Mouse (Mus musculus) megakaryocyte, embryonic 14.5 days (primary cell): ENCODE data around the gene Zfhx3. TPM values are rescaled to one million over a fixed set of nuclear protein-coding genes. Genes with fewer than 3 reads are reported as not detected.
"Not testable (repeated sequence)": the region's sequence is repeated elsewhere in the genome, so short reads cannot be mapped to it uniquely, and the experiment has no call there.

Experiments
- H3K27me3 ChIP-seq: replicated peaks from 2 replicates; pipeline ENCODE3; 2012; ENCODE audit warnings: inconsistent platforms
- H3K36me3 ChIP-seq: replicated peaks from 2 replicates; pipeline ENCODE3; 2012; ENCODE audit warnings: low read length, inconsistent platforms, mixed read lengths
- H3K4me1 ChIP-seq: 2 replicates; pipeline ENCODE4 v1.6.1; 2012; ENCODE audit warnings: inconsistent platforms
- H3K4me3 ChIP-seq: replicated peaks from 2 replicates; pipeline ENCODE3; 2012; ENCODE audit warnings: moderate library complexity, mild to moderate bottlenecking, inconsistent platforms
- H3K9me3 ChIP-seq: 2 replicates; pipeline ENCODE4 v1.6.1; 2012; ENCODE audit warnings: inconsistent platforms
- FLI1 ChIP-seq: IDR thresholded peaks from 2 replicates; pipeline ENCODE4 v1.6.1; 2012; ENCODE audit warnings: low read length, inconsistent platforms, mixed read lengths
- GATA1 ChIP-seq: IDR thresholded peaks from 3 replicates; pipeline ENCODE4 v1.6.1; 2012; ENCODE audit warnings: mixed read lengths, low read length, inconsistent platforms, borderline replicate concordance
- polyA plus RNA-seq: library from polyadenylated mRNA; stranded (reverse); fragments of >175 nt; gene quantifications from 2 replicates; pipeline ENCODE4 v1.2.3, GENCODE M21; 2012; ENCODE audit warnings: low replicate concordance; ENCODE audit not compliant: insufficient read depth

Gene Zfhx3
- polyA plus RNA-seq, result 1.1 and 1.2 TPM in 2 replicates

DNA sequence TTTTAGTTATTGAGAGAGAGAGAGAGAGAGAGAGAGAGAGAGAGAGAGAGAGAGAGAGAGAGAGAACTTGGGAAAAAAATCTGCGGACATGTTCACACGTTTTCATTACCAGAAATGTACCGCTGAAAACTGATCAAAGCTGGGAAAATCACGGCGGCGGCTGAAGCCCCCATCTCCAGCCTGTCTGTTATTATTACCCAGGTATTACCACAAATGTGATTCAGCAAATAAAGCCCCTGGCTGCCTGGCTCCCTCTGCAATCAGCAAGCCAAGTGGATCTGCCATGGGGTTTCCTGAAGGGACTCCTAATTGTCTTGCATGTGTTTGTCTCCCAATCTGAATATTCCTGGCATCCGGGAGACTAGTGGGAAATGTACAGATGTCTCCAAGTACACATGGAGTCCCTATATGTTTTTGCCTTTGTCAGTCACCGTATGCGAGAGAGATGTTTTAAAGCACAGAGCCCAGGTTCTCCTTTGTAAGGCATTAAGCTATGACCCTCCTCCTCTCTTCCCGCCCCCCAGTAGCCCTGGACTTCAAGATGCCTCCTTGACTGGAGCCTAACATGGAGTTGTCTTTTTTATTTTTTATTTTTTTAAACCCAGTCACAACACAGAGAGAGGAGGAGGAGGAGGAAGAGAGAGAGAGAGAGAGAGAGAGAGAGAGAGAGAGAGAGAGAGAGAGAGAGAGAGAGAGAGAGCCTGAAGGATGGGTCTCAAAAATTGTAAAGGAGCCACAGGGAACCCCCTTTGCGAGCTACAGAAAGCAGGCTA is at the start of gene Zfhx3:
TSS of gene Zfhx3 (plus strand) at position 723 of the 773 bp plus-strand sequence.
- no peaks in the 10 kb centered on the region for H3K36me3 ChIP-seq
- peaks cover 23% of the 10 kb centered on the region for H3K27me3 ChIP-seq
- H3K4me3 ChIP-seq, result no peak within 1 kb of the TSS
- TF ChIP-seq FLI1, result no peak
- TF ChIP-seq GATA1, result no peak
- 0 out of 2 replicates have a peak, but pooled peaks cover 4% of the 10 kb centered on the region for H3K4me1 ChIP-seq
- no peaks in the 10 kb centered on the region for H3K9me3 ChIP-seq

DNA sequence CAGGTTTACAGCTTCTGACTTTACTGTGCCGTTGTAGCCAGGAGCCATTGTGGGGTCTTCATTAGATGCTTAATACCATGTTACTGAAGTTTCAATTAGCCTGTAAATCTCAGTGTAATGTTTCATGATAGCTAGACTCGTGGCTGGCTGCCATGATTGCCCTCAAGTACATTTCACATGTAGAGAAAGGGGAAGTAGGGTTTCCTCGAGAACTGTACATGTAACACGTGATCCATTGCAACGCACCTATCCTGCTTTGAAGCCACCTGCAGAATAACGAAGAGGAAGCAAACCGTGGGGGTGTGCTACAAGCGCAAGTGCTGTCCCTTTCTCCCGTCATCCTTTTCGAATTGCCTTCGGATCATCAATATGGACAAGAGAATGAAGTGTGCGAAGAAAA is 23.5 kb upstream of the Zfhx3 start:
- no peak for TF ChIP-seq FLI1
- Histone ChIP-seq H3K27me3 (no peaks in the 10 kb centered on the region), H3K9me3 (peaks cover 3% of the 10 kb centered on the region; the same call in 1 of the 2 replicates), H3K36me3 (no peaks in the 10 kb centered on the region), H3K4me1 (no peaks in the 10 kb centered on the region), H3K4me3 (no peak overlapping the region)

DNA sequence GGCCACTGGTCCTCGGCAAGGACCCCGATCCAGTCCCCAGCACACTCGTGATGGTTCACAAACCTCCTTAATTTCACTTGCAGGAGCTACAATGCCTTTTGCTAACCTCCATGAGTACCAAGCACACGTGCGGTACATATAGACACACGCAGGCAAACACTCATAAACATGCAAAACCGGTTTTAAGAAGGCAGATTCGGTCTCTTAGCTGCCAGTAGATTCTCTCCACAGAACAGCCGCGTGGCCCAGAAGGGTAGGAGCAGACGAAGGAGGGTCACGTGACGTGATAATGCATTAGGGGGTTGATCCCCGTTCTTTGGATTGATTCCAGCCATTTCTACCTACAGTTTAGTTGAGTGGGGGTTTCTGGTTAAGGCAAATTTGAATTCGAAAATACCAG is 16.3 kb upstream of the Zfhx3 start:
- H3K36me3 ChIP-seq, result no peaks in the 10 kb centered on the region
- no peak for TF ChIP-seq GATA1
- TF ChIP-seq FLI1, result no peak
- 0 out of 2 replicates have a peak, but pooled peaks cover 3% of the 10 kb centered on the region for H3K9me3 ChIP-seq
- no peaks in the 10 kb centered on the region for H3K27me3 ChIP-seq
- H3K4me1 ChIP-seq, result 0 out of 2 replicates have a peak, but pooled peaks cover 3% of the 10 kb centered on the region
- H3K4me3 ChIP-seq, result no peak overlapping the region

DNA sequence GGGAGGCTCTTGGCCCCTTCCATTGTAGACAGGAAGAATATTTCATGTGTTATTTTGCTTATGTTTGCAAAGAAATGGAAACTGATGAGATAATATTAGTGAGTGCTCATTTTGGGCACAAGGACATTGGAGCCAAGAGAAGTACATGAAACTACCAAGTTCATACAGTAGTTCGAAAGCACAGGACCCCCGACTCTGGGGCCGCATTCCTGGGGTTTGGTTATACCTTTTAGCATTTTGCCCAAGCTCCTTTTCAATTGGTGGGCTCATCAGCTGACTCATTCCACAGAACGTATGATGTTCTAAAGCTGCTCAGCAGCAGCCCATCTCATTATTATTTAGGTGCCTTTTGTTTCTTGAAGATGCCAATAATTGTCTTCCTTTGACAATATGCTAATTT is 5.7 kb upstream of the Zfhx3 start:
- Histone ChIP-seq H3K36me3 (no peaks in the 10 kb centered on the region), H3K4me1 (no peaks in the 10 kb centered on the region), H3K4me3 (no peak overlapping the region), H3K9me3 (0 out of 2 replicates have a peak, but pooled peaks cover 1% of the 10 kb centered on the region), H3K27me3 (no peaks in the 10 kb centered on the region)
- TF ChIP-seq FLI1 (no peak), GATA1 (no peak)

DNA sequence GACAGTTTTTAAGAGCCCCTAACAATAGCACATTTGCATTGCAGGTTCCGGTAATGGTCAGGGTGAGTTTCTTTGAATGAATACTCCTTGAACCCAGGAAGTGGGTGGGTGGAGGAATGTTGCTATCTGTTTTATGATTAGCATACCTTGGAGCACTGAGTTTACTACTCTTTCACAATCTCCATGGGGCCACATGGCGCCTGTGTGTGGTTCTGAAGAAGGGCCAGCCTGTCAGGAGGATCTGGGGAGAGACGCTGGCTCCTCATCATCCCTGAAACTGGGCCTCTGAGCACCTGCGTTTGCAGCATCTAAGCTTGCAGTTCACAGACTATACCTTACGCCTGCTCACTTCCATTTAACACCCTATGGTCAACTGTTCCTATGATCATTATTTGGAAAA is 4.2 kb upstream of the Zfhx3 start:
- H3K27me3 ChIP-seq, H3K9me3 ChIP-seq, H3K4me1 ChIP-seq, H3K36me3 ChIP-seq, H3K4me3 ChIP-seq: not testable (repeated sequence)

DNA sequence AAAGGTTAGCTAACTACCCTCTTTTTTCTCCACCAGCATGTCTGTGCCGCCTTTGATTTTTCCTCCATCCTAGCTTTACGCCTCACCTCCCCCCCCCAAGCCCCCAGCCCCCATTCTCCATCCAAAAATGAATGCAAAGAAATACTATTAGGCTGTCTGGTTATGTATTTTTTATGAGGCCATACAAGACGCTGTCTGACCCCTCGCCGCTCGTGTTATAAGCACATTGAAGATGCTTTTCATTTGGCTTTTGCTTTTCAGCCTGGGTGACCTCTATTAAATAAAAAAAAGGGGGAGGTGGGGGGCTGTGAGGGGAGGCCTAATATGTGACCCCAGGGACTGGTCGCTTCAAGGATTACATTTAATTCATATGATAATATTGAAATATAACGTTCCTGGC is 2.3 kb upstream of the Zfhx3 start:
- peaks cover 19% of the 10 kb centered on the region for H3K27me3 ChIP-seq
- H3K36me3 ChIP-seq, result no peaks in the 10 kb centered on the region
- no peaks in the 10 kb centered on the region for H3K9me3 ChIP-seq
- TF ChIP-seq FLI1 (no peak), GATA1 (no peak)
- no peak overlapping the region for H3K4me3 ChIP-seq
- 0 out of 2 replicates have a peak, but pooled peaks cover 4% of the 10 kb centered on the region for H3K4me1 ChIP-seq

DNA sequence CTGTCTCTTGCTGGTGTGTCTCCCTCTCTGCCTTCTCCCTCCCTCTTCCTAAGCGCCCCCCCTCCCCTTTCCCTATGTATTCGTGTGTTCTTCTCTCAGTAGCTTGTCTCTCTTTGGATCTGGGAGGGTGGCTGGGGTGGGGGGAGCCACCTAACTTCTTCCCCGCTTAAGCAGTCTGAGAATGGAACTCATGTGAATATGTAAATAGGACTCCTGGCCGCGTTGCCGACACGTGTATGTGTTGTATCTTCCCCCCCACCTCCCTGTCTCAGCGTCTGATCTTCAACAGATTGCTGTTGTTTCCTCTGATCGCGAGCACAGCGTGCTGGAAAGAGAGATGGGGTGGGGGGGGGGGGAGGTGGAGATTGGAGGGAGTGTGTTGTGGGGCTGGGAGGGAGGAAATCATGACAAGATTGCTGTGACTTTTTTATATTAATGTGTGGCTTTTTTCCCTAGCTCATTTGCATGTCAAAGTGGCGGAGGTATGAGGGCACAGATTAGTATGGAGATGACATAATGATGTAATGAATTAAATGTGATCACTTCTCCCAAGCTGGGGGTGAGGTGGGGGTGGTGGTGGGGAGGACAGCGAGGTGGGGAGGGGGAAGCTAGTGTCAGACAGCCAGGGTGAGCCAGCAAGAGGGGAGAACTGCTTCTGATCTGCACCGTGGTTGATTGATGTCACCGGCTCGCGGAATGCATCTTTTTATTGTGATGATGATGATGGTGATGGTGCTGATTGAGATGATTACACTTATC is 487 bp downstream of the Zfhx3 start:
- Histone ChIP-seq H3K4me3 (no peak overlapping the region), H3K4me1 (0 out of 2 replicates have a peak, but pooled peaks cover 4% of the 10 kb centered on the region), H3K27me3 (peaks cover 23% of the 10 kb centered on the region), H3K36me3 (no peaks in the 10 kb centered on the region), H3K9me3 (no peaks in the 10 kb centered on the region)
- TF ChIP-seq GATA1, result no peak
- no peak for TF ChIP-seq FLI1

DNA sequence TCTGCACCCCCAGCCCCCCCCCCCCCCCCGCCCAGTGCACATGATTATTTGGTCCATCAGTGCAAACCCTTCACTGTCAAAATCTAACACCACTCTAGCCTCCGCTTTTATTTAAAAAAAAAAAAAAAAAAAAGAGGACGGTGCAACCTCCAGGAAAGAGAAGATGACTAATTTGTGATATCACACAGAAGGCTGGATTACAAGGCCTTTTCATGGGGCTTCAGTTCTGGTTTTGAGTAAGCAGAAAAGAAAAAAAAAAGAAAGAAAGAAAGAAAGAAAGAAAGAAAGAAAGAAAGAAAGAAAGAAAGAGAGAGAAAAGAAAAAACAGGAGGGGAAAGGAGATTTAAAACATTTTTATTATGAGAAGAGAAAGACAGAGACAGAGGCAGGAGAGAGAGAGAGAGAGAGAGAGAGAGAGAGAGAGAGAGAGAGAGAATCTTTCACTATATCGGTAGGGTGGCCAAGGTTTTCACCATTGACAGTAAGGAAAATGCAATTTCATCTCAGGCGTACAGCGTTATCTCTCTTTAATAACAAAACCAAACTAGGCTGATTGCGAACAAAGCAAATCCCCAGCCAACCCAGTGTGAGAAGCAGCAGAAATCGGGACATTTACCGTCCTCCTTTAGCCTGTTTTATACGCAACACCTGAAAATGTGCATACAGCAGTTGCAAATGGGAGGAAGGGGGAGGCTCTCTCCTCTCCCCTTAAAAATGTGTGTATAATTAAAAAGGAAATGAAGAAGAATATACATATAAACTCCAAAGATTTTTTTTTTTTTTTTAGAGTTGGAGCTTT is 1.3 kb downstream of the Zfhx3 start:
- Histone ChIP-seq H3K36me3 (no peaks in the 10 kb centered on the region), H3K27me3 (peaks cover 23% of the 10 kb centered on the region), H3K9me3 (no peaks in the 10 kb centered on the region), H3K4me1 (0 out of 2 replicates have a peak, but pooled peaks cover 4% of the 10 kb centered on the region), H3K4me3 (no peak overlapping the region)
- no peak; the same call in 1 of the 2 replicates for TF ChIP-seq FLI1
- no peak for TF ChIP-seq GATA1

DNA sequence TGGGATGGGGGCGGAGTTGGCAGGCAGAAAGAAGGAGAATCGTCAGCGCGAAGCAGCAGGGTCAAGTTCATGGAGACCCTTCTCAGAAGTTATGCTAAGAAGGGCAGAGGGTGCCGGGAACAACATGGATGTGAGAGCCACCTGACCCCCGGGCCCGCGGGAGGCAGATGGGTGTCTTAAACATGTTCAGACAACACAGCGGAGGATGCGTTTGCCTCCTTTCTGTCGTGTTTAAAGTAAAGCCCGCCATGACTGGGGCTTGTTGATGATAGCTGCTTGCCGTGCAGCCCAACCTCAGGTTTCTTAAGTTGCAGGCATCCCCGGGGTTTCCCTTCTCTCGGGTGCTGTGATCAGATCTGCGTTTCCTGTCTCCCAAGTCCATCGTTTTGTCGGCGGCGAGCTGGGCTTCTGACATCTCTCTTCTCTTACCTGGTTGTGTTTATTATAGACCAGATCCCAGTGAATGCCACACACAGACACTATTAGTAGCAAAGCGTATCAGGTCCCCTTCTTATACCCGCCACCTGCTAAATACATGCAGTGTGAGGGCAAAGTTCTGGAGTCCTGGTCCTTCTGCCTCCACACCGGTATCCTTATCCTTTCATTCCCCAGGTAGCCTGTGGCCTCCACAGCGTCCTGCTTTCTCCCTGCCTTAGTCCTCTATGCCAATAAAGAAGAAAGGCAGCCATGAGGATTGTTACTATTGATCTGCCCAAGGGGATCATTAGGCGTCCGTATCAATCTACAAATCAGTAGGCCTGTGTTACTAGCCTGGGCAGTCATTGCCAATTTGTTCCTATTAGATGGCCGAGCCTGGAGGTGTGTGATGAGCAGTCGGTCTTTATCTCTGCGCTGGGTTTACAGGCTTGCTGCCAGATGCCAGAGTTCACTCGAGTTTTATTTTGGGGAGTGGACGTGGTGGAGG is 2.5 kb downstream of the Zfhx3 start:
- peaks cover 23% of the 10 kb centered on the region for H3K27me3 ChIP-seq
- TF ChIP-seq FLI1 (no peak), GATA1 (no peak)

More for the DNA sequence above, 2.5 kb downstream of the Zfhx3 start:
- H3K9me3 ChIP-seq, result no peaks in the 10 kb centered on the region
- no peaks in the 10 kb centered on the region for H3K36me3 ChIP-seq
- H3K4me1 ChIP-seq, result 0 out of 2 replicates have a peak, but pooled peaks cover 4% of the 10 kb centered on the region
- no peak overlapping the region for H3K4me3 ChIP-seq
